Mouse (Mus musculus): Measurements from ENCODE around the gene Dmkn. TPM values are rescaled to one million over a fixed set of nuclear protein-coding genes. Genes with fewer than 3 reads are reported as not detected.
"Not testable (repeated sequence)": the region's sequence is repeated elsewhere in the genome, so short reads cannot be mapped to it uniquely, and the experiment has no call there.

The Dmkn gene
- total RNA-seq (2017): 4.2 TPM in 1 of 2 replicates, not detected in the other

DNA sequence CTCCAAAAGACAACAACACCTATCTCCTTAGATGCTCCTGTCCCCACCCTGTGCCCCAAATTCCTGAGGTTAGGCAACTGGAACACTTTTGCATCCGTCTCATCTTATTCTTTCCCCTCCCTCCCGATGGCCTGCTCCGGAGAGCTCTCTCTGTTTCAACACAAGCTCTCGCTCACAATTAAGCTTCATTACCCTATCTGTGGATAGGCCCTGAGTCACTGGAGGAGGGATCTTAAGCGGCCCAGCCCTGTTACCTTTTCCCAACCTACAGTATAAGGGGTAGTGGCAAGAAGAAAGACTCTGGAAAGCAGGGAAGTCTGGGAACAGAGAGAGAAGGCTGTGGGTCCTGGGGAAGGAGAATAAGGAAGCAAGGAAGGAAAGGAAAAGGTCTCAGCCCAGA, at the start of gene Dmkn:
Gene Dmkn (plus strand): TSS at position 301 of the 400 bp plus-strand sequence.
- ATAC-seq (replicated peaks; ENCODE audit: low read depth, poor library complexity, severe bottlenecking): no peak

DNA sequence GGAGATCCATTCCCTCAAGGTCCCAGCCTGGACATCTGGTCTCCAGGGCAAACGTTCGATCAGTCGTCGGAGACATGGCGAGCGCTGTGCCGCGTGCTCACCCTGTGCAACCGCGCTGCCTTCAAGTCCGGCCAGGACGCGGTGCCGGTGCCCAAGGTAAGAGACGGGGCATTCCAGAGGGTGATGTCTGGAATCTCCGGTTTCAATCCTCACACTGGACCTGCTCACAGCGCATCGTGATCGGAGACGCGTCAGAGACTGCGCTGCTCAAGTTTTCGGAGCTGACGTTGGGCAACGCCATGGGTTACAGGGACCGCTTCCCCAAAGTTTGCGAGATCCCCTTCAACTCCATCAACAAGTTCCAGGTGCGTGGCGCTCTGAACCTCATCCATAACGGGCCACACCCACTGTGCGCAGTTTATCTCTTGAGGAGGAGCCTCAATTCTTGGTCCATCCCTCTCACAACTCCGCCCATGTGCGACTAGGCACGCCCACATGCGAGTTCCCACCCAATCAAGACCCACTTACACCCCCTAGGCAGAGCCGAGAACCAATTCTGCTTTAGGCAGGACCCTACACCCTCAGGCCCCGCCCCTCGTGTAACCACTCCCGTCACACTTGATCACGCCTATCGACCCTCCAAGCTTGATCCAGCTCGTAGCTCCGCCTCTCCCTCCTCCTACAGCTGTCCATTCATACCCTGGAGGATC, 46.4 kb upstream of the Dmkn start:
- peak; percentile 93 for ATAC-seq (replicated peaks; ENCODE audit: low read depth, poor library complexity, severe bottlenecking)

DNA sequence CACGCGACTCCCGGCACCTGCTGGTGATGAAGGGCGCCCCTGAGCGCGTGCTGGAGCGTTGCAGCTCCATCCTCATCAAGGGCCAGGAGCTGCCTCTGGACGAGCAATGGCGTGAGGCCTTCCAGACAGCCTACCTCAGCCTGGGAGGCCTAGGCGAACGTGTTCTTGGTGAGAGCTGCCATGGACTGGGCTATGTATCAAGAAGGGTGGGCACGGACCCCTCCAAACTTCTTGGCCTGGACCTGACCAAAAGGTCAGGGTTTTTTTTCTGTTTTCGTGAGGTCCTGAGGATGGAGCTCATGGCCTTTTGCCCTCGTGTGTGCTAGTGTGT, 45.9 kb upstream of the Dmkn start:
- no peak for ATAC-seq (replicated peaks; ENCODE audit: low read depth, poor library complexity, severe bottlenecking)

DNA sequence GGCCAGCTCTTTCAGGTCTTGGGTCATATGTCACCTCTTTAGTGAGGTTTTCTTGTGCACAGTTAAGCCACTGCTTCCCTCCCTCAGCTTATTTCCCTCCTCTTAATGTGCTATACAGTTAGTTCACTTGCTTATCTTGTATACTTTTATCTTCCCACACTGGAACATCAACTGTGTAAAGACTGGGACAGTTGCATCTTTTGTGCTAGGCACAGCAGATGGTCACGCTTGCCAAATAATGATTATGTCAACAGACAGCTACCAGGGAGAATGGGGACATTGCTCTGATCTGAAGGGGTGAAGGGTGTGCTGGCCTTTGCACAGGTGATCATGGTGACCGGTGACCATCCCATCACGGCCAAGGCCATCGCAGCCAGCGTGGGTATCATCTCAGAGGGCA, 43.9 kb upstream of the Dmkn start:
- no peak for ATAC-seq (replicated peaks; ENCODE audit: low read depth, poor library complexity, severe bottlenecking)

DNA sequence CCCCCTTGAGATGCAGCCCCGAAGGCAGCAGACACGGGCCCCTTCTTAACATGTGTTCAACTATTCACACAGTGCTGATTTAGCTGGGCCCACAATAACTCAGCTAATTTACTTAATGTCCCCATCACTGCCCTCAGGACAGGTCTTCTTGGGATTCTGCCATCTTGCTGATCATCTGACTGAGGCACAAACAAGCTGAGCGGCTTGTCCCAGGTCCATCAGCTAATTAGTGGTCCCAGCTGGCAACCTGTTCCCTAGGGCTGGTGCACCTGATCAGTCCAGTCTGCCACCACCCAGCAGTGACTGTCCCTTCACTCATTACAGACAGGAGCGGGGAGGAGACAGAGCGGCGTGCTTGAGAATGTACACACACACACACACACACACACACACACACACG, 42.3 kb upstream of the Dmkn start:
- no peak for ATAC-seq (replicated peaks; ENCODE audit: low read depth, poor library complexity, severe bottlenecking)

DNA sequence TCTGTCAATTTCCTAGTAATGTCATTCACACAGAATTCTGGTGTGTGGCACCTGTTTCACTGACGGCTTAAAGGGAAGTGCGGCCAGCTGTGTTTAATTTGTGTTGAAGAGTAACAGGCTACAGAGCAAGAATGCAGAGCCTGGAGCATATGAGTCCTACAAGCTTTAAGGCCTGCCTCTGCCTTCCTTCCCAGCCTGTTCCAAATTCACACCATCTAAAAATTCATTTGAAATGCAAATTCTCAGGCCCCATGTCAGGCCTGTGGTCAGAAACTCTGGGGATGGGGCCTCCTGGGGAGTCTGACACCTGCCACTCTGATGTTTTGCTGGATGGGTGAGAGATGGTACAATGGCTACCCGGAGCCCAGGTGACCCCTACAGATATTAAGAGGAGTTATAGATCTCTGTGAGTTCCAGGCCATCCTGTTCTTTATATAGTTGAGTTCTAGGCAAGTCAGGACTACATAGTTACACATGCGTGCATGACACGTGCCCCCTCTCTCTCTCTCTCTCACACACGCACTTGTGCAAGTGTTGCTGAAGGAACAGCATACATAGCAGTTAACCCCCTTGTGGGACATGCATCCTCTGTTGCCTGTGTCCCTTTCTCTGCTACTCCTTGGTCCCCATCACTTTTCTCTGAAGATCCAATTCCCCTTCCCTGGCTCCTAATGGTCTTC, 40.1 kb upstream of the Dmkn start:
- no peak for ATAC-seq (replicated peaks; ENCODE audit: low read depth, poor library complexity, severe bottlenecking)

DNA sequence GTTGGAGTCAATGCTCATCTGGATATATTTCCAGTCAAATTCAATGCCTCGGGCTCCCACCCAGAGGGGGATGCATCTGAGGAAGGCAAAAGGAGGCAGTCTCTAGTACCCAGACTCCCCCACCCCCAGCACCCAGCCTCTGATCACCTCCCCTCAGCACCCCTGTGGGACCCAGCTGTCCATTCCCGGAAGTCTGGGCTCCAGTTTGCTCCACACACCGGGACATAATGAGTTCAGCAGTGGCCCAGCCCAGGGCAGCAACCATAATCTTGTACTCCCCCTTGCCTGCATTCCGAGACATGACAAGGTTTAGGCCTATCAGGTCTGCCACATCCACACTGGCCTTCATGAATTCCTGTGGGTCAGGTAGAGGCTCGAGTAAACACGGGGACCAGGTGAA, 35.3 kb upstream of the Dmkn start:
- no peak for ATAC-seq (replicated peaks; ENCODE audit: low read depth, poor library complexity, severe bottlenecking)

DNA sequence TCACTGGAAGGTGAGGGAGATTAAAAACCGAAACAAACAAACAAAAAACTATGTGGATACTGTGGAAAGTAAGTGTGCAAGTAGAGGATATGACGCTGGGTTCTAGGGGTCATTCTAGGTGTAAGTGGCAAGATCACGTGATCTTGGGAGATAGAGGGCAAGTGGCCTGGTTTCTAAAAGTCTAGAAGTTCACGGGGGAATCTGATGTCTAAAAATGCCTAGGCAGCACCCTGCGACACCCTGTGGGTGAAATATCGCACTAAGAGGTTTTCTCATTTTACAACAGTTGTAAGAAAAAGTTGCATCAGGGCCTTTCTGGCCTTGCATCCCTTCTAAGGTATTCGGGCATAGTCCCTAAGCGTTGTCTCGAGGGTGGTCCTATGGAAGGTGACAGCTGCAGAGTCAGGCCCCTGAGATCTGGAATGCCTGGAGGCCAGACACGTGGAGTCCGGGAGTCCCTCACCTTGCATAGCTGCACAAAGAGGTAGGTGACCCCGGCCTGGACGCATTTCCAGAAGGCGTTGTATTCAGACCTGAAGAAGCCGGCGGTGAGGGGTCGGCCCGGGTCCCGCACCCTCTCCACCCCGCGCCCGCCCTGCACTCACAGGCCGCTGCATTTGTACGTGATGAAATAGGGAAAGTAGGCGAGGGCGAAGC, 34.7 kb upstream of the Dmkn start:
- no peak for ATAC-seq (replicated peaks; ENCODE audit: low read depth, poor library complexity, severe bottlenecking)

GRCm38 (mm10) chr7:30729396-30730063, 34.0 kb upstream of the Dmkn start, which contains the start of gene Tmem147:
Gene Tmem147 (minus strand): TSS chr7:30729540.
- peak; percentile 92 for ATAC-seq (replicated peaks; ENCODE audit: low read depth, poor library complexity, severe bottlenecking)

GRCm38 (mm10) chr7:30730064-30730722, 33.4 kb upstream of the Dmkn start:
- ATAC-seq (replicated peaks; ENCODE audit: low read depth, poor library complexity, severe bottlenecking): not testable (repeated sequence)

DNA sequence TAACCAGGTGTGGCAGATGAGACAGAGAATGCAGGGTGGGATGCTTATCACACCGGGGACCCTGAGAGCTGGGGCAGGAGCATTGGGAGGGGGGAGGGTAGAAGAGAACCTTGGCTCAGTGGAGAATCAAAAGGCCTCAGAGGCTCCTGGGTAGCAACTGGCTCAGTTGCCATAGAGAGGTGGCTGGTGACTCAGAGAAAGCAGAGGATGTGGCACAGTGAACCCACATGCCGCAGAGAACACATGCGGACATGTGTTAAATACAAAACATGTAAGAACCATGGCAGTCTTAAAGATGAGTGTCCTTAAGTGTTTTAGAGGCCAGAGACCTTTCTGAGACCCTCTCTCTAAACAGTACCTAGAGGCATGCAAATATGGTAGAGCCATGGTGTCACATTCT, 27.3 kb upstream of the Dmkn start:
- no peak for ATAC-seq (replicated peaks; ENCODE audit: low read depth, poor library complexity, severe bottlenecking)

- peak; percentile 56 for ATAC-seq (replicated peaks; ENCODE audit: low read depth, poor library complexity, severe bottlenecking)
Measured at GRCm38 (mm10) chr7:30742570-30742969, 21.0 kb upstream of the Dmkn start.

GRCm38 (mm10) chr7:30743617-30744016, 19.9 kb upstream of the Dmkn start, which contains the start of gene Gapdhs:
Gene Gapdhs (minus strand): TSS chr7:30743681.
- not testable (repeated sequence) for ATAC-seq (replicated peaks; ENCODE audit: low read depth, poor library complexity, severe bottlenecking)

DNA sequence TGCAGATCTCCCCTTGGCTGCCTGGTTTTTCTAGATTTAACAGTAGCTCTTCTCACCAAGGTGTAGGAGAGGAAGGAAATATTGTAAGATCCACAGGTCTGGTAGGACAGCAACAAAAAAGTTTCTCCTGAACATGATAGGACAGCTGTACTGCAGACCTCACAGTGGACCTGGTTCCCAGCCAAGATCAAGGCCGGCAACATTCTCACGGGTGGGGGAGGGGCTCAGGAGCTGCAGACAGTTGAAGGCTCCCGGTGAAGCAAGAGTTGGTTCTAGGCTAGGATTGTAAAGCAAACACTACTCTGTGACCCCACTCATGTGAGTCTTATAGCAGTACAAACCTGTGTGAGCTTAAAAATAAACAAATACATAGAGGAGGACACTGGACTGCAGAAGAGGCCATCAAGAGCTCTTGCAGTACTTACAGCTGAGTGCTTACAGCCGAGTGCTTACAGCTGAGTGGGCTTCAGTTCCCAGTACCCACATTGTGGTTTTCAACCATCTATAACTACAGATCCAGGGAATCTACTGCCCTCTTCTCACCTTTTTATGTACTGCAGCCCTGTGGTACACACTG, 19.4 kb upstream of the Dmkn start:
- ATAC-seq (replicated peaks; ENCODE audit: low read depth, poor library complexity, severe bottlenecking): no peak

GRCm38 (mm10) chr7:30747525-30748204, 15.9 kb upstream of the Dmkn start:
- no peak for ATAC-seq (replicated peaks; ENCODE audit: low read depth, poor library complexity, severe bottlenecking)

DNA sequence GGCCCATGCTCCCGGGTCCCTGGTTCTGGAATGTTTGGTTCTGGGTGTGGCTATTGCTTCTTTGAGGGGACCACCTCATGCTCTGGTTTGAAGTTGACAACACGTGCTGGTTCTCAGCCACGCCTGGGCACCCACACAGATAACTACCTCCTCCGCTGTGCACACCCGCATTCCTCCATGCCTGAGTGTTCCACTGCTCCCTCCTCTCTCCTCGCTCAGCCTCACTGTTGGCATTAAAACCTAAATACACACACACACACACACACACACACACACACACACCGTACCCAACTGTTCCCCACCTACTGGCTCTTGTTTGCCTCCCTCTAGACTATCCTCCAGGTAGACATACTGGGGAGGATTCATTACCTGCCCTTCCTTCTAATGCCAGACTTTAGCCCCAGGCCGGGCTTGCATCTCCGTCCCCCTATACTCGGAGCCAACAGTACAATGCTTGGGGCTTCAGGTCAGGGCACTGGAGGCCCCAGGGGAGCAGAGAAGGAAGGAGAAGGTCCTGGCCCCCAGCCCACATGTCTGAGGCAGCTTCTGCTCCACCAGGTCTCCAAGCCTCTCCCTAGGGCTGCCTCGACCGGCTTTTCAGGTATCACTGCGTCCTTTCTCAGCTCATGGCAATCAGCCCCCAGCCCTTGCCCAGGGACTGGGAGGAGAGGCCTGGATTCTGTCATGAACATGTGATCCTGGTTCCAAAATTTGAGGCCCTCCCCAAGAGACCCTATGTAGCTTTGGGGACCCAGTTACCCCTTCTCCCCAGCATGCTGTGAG, 13.5 kb upstream of the Dmkn start:
- no peak for ATAC-seq (replicated peaks; ENCODE audit: low read depth, poor library complexity, severe bottlenecking)

DNA sequence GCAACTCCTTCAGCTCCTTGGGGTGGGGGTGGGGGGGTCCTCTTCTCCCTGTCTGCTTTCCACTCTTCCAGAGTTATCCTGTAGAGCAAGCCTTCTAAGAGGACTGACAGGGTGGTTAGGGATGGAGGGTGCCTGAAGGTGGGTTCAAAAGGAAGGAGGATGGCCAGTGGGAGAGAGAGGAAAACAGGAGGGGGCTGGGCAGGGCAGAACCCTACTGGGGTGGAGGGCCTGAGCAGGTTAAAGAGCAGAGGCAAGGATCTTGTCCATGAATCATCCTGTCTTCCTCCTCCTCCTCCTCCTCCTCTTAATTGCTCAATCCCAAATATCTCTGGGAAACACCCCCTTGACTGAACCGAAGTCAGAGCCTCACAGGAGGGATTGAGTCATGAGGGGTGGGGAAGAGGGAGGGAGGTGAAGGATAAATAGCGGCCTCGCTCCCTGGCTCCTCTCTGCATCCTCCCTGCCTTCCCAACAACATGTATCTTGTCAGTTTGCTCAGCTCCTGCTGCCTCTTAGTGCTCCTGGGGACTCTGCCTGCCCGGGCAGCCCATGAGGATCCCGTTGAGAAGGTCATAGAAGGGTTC, 12.4 kb upstream of the Dmkn start, which contains the start of gene Sbsn:
Gene Sbsn (plus strand): TSS at position 386 of the 584 bp plus-strand sequence.
- no peak for ATAC-seq (replicated peaks; ENCODE audit: low read depth, poor library complexity, severe bottlenecking)

GRCm38 (mm10) chr7:30757001-30757400, 6.6 kb upstream of the Dmkn start:
- ATAC-seq (replicated peaks; ENCODE audit: low read depth, poor library complexity, severe bottlenecking): no peak
